Mouse (Mus musculus): ENCODE data around the gene Ciao2b.

DNA sequence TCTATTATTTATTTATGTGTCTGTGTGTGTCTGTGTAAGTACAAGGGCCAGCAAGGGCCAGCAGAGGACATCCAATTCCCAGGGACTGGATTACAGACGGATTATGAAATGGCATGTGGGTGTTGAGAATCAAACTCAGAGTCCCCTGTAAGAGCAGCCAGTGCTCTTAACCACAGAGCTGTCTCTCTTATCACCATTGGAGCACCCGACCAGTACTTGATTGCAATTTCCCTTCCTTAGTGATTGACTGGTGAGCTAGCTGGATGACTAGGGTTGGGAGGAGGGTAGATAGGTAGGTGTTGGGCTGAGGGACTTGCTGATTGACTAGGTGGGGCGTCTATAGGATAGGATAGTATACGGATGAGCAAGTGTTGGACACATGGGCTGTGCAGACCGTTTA lies 21.0 kb downstream of the Ciao2b start:
- TF ChIP-seq CTCF (IDR thresholded peaks at IDR 0.05; ENCODE audit: control insufficient read depth, insufficient read depth, insufficient replicate concordance, low read depth, low read length) (no peak), POLR2A (IDR thresholded peaks at IDR 0.05; ENCODE audit: control insufficient read depth, low read depth, low read length) (no peak)

Measured in testis, adult 2 months (tissue).